Mouse (Mus musculus) embryonic facial prominence, embryonic 11.5 days (tissue): ENCODE data around the gene Zic4. TPM values are rescaled to one million over a fixed set of nuclear protein-coding genes. Genes with fewer than 3 reads are reported as not detected.

Experiments
- ATAC-seq: fragments of 200-750 bp; cut with Nextera tagmentation; replicated peaks from 2 replicates; pipeline ENCODE4 v1.8.0; 2017; ENCODE audit warnings: low read depth; ENCODE audit not compliant: insufficient number of reproducible peaks, low FRiP score, low TSS enrichment
- DNase-seq: peaks from one replicate; pipeline ENCODE4 v3.0.0-alpha.2; 2015; ENCODE audit warnings: low spot score
- H3K27ac ChIP-seq: fragments of 300-500 bp; sonication (generic); replicated peaks from 2 replicates; pipeline ENCODE4 v1.5.1; 2014; ENCODE audit warnings: mild to moderate bottlenecking, low read depth, low read length, control low read depth
- H3K27me3 ChIP-seq: fragments of 300-500 bp; sonication (generic); 2 replicates; pipeline ENCODE4 v1.6.1; 2014; ENCODE audit warnings: mild to moderate bottlenecking, low read length, moderate library complexity, mixed read lengths; ENCODE audit not compliant: control insufficient read depth, insufficient read depth
- H3K36me3 ChIP-seq: fragments of 300-500 bp; sonication (generic); replicated peaks from 2 replicates; pipeline ENCODE4 v1.6.1; 2014; ENCODE audit warnings: low read depth, mild to moderate bottlenecking, low read length, moderate library complexity, mixed read lengths; ENCODE audit not compliant: control insufficient read depth, insufficient read depth
- H3K4me1 ChIP-seq: fragments of 300-500 bp; sonication (generic); 2 replicates; pipeline ENCODE4 v1.6.1; 2014; ENCODE audit warnings: low read length, mixed read lengths; ENCODE audit not compliant: control insufficient read depth, insufficient read depth
- H3K4me2 ChIP-seq: fragments of 300-500 bp; sonication (generic); 2 replicates; pipeline ENCODE4 v1.6.1; 2014; ENCODE audit warnings: low read depth, mild to moderate bottlenecking, control low read depth, low read length, moderate library complexity
- H3K4me3 ChIP-seq: fragments of 300-500 bp; sonication (generic); 2 replicates; pipeline ENCODE4 v1.5.1; 2014; ENCODE audit warnings: low read depth, low read length, control low read depth
- H3K9ac ChIP-seq: fragments of 300-500 bp; sonication (generic); replicated peaks from 2 replicates; pipeline ENCODE4 v1.6.1; 2014; ENCODE audit warnings: mild to moderate bottlenecking, control low read depth, low read length
- H3K9me3 ChIP-seq: fragments of 300-500 bp; sonication (generic); replicated peaks from 2 replicates; pipeline ENCODE4 v1.6.1; 2016; ENCODE audit warnings: mild to moderate bottlenecking, low read length, inconsistent platforms, mixed read lengths; ENCODE audit not compliant: control insufficient read depth
- WGBS: fragments of 180-500 bp; shearing (Covaris S2); extraction: QIAGEN DNeasy Blood & Tissue Kit; methylation state at CpG from one replicate; pipeline ENCODE4 v1.1.7; 2014; 5-methylcytosine and 5-hydroxymethylcytosine counted together
- polyA plus RNA-seq: library from polyadenylated mRNA; unstranded; fragments of >200 nt; fragmentation: Nextera tagmentation; extraction: Ambion mirVana; gene quantifications from 2 replicates; pipeline ENCODE4 v1.2.1, GENCODE M21; 2014

Zic4 gene
- polyA plus RNA-seq, 1 experiment from 2014 or later, result 6.9 TPM

DNA sequence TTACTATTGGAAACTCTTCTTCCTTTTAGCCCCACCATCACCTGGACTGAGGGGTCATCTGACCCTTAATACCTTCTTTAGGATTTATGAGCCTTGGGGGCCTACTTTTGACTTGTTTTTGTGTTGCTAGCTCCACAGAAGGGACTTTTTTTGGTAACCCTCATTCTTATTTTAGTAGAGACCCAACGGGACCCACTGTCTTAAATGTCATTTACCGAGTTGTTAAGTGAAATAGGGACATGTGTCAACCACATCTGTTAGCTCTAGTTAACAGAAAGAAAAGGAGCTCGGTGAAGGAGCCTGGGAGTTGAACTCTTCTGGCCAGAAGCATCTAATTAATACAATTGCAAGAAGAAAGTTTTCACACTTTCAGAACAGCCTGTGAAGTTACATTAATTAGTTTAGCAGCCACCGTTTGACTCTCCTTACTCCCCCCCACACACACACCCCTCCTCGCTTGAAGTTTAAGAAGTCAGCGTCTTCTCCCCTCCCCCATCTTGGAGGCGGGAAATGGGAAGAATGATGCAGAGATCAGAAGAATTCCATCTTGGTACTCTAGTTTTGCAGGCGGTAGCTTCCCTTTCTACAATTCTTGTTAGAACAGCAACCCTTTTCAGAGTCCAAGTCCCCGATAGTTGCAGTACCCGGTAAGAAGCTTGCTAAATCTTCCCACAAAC is 17.7 kb downstream of the Zic4 start:
- peaks cover 79% of the 10 kb centered on the region for H3K27me3 ChIP-seq
- H3K27ac ChIP-seq, result no peak overlapping the region
- no peaks in the 10 kb centered on the region for H3K9me3 ChIP-seq
- no peaks in the 10 kb centered on the region for H3K36me3 ChIP-seq
- DNase-seq, result no peak
- no peaks in the 10 kb centered on the region; the same call in 1 of the 2 replicates for H3K4me1 ChIP-seq
- no peak overlapping the region for H3K4me3 ChIP-seq
- H3K9ac ChIP-seq, result no peak overlapping the region
- 2% methylated on average over 10 of the region's 10 CpGs for WGBS
- ATAC-seq, result no peak
- no peak overlapping the region for H3K4me2 ChIP-seq

DNA sequence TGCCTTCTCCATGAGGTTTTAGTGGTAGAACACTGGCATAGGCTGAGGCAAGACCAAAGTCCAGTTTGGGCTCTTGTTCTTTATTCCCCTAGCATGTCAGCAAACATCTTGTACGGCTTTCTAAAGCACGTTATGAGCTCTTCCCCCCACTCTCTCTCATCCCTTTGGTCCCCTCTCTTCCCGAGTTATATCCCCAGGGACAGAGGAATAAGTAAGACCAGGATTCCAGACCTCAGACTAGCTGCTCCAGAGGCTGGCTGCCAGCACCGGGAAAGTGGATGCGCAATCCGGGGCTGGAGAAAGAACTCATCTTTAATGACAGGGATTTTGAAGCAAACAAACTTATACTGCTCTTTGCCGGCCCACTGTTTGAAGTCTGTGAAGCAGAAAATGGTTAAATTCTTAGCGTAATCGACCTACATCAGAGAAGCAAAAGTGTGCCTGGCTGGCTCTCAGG is 18.3 kb downstream of the Zic4 start:
- DNase-seq, result no peak
- ATAC-seq, result no peak
- Histone ChIP-seq H3K27ac (no peak overlapping the region), H3K9me3 (no peaks in the 10 kb centered on the region), H3K27me3 (peaks cover 82% of the 10 kb centered on the region), H3K9ac (no peak overlapping the region), H3K4me2 (no peak overlapping the region), H3K4me3 (peak overlapping the region; percentile 11; the same call in 1 of the 2 replicates), H3K36me3 (no peaks in the 10 kb centered on the region), H3K4me1 (no peaks in the 10 kb centered on the region; the same call in 1 of the 2 replicates)
- under 1% methylated on average over 9 of the region's 9 CpGs for WGBS

DNA sequence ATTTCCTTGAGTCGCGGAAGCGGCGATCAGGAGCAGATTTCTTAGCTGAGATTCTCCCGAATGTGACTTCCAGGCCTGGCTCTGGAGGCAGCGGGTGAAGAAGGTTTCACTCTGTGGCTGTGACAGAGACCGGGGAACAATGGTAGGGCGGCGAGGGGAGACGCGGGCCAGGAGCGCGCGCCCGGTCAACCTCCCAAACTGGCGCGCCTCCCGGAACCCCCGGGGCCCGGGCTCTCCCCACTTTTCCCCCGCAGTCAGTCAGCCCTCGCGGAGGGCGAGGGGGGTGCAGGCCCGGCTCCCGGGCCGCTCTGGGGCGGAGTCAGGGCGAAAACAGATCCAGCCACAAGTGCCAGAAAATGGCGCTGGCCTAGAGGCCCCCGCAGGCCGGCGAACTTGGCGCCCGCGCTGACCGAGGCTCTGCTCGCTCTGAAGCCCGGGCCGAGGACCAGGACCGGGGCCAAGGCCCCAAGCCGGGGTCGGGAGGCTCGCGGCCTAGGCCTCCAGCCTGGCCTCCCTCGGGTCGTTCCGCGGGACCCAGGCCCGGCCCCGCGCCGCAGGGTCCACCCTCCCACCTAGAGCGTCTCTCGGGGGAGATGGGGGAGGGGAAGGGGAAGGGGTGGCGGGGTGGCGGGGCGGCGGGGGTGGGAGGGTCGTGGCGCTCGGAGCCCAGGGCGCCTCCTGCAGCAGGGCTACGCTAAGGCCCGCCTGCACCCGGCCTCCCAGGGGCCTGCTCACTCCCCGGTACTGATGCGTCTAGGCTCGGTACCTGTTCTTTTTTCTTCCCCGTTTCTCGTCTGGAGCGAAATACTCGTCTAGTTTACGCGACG is 19.3 kb downstream of the Zic4 start:
- ATAC-seq, result peak; percentile 49
- Histone ChIP-seq H3K9ac (peak overlapping the region; percentile 68), H3K36me3 (no peaks in the 10 kb centered on the region), H3K4me1 (no peaks in the 10 kb centered on the region; the same call in 1 of the 2 replicates), H3K4me2 (peak overlapping the region; percentile 91), H3K27ac (0 out of 2 replicates have a peak overlapping the region, but pooled peaks have one; percentile 52), H3K4me3 (peak overlapping the region; percentile 44), H3K27me3 (peaks cover 83% of the 10 kb centered on the region), H3K9me3 (no peaks in the 10 kb centered on the region)
- WGBS, result under 1% methylated on average over 63 of the region's 76 CpGs
- DNase-seq, result no peak

DNA sequence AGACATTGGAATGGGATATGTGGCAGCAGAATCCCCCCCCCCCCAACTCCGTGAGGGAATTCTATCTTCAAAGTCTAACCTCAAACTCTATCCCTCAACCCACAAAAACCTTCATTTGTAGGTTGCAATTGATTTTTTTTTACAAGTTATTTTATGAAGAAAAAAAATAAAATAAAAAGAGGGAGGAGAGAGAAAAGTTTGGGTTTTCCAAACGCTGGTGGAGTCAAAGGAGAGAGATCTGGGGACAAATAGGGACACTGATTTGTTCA is 19.8 kb downstream of the Zic4 start:
- DNase-seq, result no peak

DNA sequence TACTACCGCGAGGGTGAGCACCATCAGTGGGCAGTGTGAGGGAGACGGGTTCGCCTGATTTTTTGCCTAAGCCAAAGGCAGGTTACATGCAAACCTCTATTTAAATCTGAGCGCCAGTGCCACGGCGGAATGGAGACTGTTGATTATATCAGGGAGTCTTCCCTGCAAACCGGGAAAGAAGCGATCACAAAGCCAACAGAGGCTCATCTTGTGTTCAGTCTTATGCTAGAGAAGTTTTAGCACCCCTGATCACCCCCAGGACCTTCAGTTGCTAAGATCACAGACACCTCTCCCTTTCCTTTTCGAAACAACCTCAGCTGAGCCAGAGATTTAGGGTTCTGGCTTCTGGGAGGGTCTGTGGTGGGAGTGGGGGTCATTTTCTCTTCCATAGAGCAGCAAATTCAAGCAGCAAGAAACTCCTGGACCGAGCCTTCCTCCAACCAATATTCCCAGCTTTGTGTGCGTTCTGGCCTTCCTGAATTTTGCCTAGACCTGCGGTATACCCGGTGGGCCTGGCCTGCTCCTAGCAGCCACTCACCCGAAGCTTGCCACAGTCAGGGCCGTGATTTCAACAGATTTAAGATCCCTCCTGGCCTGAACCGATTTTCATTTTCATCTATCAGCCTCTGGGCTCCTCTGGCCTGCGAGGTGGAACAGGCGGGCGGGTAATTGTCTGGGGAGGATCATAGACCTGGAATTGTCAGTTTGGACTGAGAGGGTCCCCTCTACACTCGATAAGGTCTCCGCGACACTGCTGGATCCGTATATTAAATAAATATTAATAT is 20.4 kb downstream of the Zic4 start:
- DNase-seq, result no peak
- WGBS, result 2% methylated on average over 24 of the region's 24 CpGs
- H3K4me1 ChIP-seq, result no peaks in the 10 kb centered on the region; the same call in 1 of the 2 replicates
- H3K27me3 ChIP-seq, result peaks cover 83% of the 10 kb centered on the region
- H3K4me2 ChIP-seq, result peak overlapping the region; percentile 7; the same call in 1 of the 2 replicates
- no peaks in the 10 kb centered on the region for H3K36me3 ChIP-seq
- H3K4me3 ChIP-seq, result no peak overlapping the region
- peak overlapping the region; percentile 32; the same call in 1 of the 2 replicates for H3K9ac ChIP-seq
- no peak for ATAC-seq
- 0 out of 2 replicates have a peak overlapping the region, but pooled peaks have one; percentile 8 for H3K27ac ChIP-seq
- H3K9me3 ChIP-seq, result no peaks in the 10 kb centered on the region

More for the DNA sequence above, 19.8 kb downstream of the Zic4 start:
- Histone ChIP-seq H3K36me3 (no peaks in the 10 kb centered on the region), H3K4me1 (no peaks in the 10 kb centered on the region; the same call in 1 of the 2 replicates), H3K4me2 (no peak overlapping the region; the same call in 1 of the 2 replicates), H3K9ac (0 out of 2 replicates have a peak overlapping the region, but pooled peaks have one; percentile 22), H3K9me3 (no peaks in the 10 kb centered on the region), H3K27ac (no peak overlapping the region), H3K4me3 (no peak overlapping the region), H3K27me3 (peaks cover 82% of the 10 kb centered on the region)
- WGBS, result 2% methylated on average over 2 of the region's 2 CpGs
- ATAC-seq, result no peak

DNA sequence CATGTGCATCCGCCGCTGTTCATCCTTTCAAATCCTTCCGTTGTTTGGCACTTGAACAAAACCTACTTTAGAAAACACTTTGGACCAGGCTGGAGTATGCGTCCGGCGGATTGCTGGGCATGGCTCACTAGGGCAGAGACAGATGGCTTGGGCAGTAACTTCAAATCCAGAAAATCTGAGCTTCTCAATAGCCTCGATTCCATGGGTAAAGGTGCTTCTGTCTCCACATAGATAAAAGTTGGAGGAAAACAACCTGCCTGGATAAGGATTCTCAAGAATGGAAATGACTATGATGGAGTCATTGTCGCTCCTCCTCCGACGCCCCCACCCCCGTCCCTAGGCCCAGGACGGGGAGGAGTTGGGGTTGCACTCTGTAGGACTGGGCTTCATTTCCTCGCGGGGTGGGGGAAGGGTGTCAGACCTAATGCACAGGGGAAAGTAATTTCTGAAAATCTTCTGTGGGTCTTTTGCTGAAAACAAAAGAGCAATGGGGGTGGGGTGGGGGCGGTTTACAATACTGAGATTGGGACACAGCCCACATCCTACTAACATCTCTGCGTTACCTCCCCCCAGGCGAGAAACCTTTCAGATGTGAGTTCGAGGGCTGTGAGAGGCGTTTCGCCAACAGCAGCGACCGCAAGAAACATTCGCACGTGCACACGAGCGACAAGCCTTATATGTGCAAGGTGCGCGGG is 21.4 kb downstream of the Zic4 start:
- ATAC-seq, result peak; percentile 20; the same call in 1 of the 2 replicates
- no peak overlapping the region for H3K4me2 ChIP-seq

DNA sequence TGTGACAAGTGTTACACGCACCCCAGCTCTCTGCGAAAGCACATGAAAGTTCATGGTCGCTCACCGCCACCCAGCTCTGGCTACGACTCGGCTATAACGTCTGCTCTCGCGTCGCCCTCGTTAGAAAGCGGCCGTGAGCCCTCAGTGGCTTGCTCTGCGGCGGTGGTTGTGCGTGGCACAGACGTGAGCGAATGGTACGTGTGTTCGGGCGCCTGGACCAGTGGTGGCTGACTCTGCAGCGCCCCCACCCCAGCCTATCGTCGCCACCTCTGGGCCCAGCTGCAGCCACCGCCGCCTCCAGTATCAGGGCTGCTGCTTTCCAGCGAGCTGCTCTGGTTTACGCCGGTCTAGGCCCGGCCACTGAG is 21.9 kb downstream of the Zic4 start:
- Histone ChIP-seq H3K4me1 (no peaks in the 10 kb centered on the region; the same call in 1 of the 2 replicates), H3K36me3 (no peaks in the 10 kb centered on the region)
- DNase-seq, result no peak

More for the DNA sequence above, 21.4 kb downstream of the Zic4 start:
- H3K27ac ChIP-seq, result no peak overlapping the region
- no peak overlapping the region; the same call in 1 of the 2 replicates for H3K4me3 ChIP-seq
- no peak overlapping the region; the same call in 1 of the 2 replicates for H3K9ac ChIP-seq
- H3K4me1 ChIP-seq, result no peaks in the 10 kb centered on the region; the same call in 1 of the 2 replicates
- H3K27me3 ChIP-seq, result peaks cover 81% of the 10 kb centered on the region
- no peaks in the 10 kb centered on the region for H3K36me3 ChIP-seq
- 2% methylated on average over 28 of the region's 28 CpGs for WGBS
- no peak for DNase-seq
- no peaks in the 10 kb centered on the region for H3K9me3 ChIP-seq

More for the DNA sequence above, 21.9 kb downstream of the Zic4 start:
- Histone ChIP-seq H3K4me2 (no peak overlapping the region), H3K27ac (no peak overlapping the region), H3K27me3 (peaks cover 79% of the 10 kb centered on the region), H3K9me3 (no peaks in the 10 kb centered on the region), H3K9ac (no peak overlapping the region; the same call in 1 of the 2 replicates), H3K4me3 (no peak overlapping the region; the same call in 1 of the 2 replicates)
- peak; percentile 37 for ATAC-seq
- under 1% methylated on average over 30 of the region's 30 CpGs for WGBS
